Mouse (Mus musculus) spleen, adult 12 weeks (tissue): ENCODE results near the gene Ctc1.

Source experiments
- DNase-seq: peaks from one replicate; pipeline ENCODE4 v3.0.0; 2022; ENCODE audit warnings: low spot score

The Ctc1 gene

DNA sequence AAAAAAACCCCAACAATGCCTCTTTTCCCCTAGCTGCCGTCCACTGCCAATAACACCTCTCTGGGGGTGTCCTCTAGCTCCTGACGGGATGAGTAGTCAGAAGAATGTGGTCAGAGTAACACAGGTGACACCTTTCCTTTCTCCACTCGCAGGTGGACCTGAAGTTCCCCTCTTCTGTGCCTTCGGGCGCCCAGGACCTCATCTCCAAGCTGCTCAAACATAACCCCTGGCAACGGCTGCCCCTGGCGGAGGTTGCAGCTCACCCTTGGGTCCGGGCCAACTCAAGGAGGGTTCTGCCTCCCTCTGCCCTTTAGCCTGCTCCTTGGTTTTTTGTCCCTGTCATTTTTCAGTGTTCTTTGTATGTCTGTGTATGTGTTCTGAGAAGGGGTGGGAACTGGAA lies 35.0 kb downstream of the Ctc1 start:
- no peak for DNase-seq

GRCm38 (mm10) chr11:69051771-69052170 lies 36.1 kb downstream of the Ctc1 start:
- DNase-seq, result no peak

- no peak for DNase-seq
These were observed 37.2 kb downstream of the Ctc1 start for GRCm38 (mm10) chr11:69052824-69053421.

GRCm38 (mm10) chr11:69053848-69054247 lies 38.1 kb downstream of the Ctc1 start:
- no peak for DNase-seq

DNA sequence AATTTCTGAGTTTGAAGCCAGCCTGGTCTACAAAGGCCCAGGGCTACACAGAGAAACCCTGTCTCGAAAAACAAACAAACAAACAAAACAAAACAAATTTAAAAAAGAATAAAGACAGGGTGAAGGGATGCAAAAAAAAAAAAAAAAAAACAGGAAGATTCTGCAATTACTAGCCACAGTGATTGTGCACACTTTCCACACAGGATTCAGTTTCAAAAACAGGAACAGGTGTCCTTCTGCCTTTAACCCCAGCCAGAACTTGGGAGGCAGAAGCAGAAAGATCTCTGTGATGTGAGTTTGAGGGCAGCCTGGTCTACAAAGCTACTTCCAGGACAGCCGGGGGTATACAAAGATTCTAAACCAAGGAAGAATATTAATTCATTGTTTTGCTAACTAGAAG lies 42.6 kb downstream of the Ctc1 start:
- no peak for DNase-seq

GRCm38 (mm10) chr11:69058729-69059356 lies 43.1 kb downstream of the Ctc1 start:
- no peak for DNase-seq

DNA sequence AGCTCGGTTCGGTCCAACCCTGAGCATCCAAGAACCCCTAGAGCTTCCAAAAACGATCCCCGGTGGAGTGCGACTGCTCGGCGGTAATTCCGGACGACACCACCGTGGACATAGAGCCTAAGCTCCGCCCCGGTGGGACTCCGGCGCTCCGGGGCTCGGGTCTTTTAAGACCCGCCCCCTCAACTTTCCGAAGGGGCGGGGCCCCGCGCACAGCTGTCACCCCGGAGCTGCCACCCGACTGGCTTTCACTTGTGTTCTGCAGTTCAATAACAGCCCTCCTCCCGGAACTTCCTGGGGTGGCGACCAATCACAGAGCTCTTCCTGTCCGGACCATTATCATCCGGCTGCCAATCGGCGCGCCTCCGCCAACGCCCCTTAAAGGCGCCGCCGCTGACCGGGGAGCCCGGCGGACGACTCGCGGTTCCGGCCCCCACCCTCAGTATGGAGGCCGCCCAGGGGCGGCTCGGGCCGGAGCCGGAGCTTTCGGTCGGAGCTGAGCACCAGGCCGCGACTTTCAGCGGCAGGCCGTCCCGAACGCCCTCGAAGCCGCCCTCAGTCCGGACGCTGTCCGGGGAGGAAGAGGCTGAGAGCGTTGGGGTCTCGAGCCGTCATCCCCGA lies 43.8 kb downstream of the Ctc1 start, which contains the start of gene Borcs6:
Gene Borcs6, plus strand, starts transcription at position 361 of the 618 bp plus-strand sequence.
- peak; percentile 87 for DNase-seq

GRCm38 (mm10) chr11:69059975-69060411 lies 44.3 kb downstream of the Ctc1 start:
- no peak for DNase-seq

GRCm38 (mm10) chr11:69060448-69061254 lies 44.9 kb downstream of the Ctc1 start:
- no peak for DNase-seq

DNA sequence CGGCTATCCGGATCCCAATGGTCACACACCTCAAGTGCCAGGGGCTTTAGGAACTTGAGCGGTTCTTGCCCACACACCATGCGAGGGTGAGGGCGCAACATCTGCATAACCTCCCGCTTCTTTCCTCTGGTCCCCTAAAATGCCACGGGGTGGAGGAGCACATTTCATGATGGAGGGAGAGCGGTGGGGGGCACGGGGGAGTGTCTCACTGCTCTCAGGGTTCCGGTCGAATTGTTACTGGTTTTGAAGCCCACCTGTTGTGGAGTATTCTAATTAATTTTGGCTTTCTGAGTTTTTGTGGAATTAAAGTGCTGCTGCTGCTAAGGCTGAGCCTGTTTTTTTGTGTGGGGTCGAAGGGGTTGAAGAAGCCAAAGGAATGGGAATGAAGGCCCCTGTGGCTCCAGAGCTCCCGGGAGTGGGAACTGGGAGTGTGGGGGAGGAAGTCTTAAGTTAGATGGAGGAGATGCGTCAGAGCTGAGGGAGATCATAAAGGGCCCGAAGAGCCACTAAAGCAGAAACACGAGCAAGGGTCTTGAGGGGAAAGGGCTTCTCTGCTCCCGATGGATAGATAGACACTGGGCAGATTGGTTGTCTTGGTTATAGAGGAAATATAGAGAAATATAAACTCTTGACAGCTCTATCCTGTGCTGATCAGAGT lies 45.7 kb downstream of the Ctc1 start:
- DNase-seq, result no peak

- peak; percentile 74 for DNase-seq
These were observed 46.6 kb downstream of the Ctc1 start for GRCm38 (mm10) chr11:69062194-69062760.

- peak; percentile 94 for DNase-seq
These were observed 47.1 kb downstream of the Ctc1 start for GRCm38 (mm10) chr11:69062761-69063224.

DNA sequence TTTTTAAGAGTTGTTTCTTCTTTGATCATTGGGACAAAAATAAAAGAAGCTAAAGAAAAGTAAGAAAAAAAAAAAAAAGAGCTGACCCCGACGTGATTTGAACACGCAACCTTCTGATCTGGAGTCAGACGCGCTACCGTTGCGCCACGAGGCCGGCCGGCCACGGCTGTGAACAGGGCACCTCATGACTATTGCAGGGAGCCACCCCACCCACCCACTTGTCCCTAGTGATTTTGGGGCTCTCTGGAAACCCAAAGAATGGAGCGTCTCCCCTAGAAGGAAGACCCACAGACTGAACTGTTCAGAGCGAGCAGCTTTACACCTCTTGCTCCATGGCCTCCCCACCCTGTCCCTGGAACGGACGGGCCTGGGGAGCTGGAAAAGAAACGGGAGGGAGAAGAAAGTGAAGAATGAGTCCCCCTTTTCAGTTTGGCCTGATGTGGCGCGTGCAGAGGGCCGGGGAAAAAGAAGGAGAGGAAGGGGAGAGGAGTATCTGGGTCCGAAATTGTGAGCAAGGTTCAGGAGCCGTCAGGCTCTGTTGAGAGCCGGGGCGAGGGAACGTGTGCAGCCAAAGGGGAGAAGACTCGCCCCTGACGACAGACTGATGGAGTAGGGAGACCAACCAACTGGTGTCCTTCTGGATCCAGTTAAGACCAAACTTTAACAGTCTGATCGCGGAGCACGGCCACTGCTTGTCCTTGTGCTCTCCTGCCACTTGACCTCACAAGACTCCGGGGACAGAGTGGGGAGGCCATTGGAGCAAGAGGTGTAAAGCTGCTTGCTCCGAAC lies 47.9 kb downstream of the Ctc1 start:
- DNase-seq, result peak; percentile 58

- no peak for DNase-seq
These were observed 48.8 kb downstream of the Ctc1 start for GRCm38 (mm10) chr11:69064259-69065133.

DNA sequence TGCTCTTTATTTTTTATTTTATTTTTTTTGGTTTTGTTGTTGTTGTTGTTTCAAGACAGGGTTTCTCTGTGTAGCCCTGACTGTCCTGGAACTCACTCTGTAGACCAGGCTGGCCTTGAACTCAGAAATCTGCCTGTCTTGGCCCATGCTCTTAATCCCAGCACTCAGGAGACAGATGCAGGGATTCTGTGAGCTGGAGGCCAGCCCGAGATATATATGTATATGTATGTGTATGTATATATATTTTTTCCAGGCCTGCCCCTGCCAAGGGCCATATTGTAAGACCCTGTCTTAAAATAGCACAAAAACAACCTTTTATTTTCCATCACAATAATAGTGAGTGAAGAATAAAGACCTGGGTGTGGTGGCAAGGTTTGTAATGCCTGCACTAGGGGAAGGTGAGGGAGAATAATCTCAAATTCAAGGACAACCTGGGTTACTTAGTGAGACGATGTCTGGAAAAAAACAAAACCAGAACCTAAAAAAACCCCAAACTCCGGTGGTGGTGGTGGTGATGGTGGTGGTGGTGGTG lies 49.7 kb downstream of the Ctc1 start:
- no peak for DNase-seq

DNA sequence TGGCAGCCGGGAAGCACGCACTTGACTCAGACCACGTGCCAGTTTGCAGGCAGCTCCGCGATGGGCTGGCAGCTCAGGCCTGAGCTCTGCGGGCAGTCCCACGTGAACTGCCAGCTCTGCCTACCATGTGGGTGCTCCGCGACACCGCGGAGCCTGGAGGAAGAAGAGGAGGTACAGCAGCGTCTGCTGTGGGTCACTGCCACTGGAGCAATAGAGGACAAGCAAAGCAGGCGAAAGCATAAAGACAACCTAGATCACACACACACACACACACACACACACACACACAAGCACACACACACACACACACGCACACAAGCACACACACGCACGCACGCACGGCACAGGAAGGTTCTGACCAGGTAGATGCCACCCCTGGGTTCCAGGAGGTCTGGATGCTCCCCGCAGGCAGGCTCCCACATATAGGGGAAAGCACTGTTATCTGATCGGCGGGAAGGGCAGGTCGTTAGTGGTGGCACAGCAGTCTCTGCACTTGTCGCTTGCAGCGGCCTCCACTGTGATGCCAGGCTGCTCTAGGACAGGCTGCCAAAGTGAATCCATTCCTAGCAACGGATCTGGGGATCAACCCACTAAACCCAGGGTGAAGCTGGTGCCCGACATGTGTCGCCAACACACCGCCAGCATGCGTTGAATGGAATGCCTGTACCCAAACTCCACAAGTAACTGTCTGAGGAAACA lies 50.6 kb downstream of the Ctc1 start:
- no peak for DNase-seq

DNA sequence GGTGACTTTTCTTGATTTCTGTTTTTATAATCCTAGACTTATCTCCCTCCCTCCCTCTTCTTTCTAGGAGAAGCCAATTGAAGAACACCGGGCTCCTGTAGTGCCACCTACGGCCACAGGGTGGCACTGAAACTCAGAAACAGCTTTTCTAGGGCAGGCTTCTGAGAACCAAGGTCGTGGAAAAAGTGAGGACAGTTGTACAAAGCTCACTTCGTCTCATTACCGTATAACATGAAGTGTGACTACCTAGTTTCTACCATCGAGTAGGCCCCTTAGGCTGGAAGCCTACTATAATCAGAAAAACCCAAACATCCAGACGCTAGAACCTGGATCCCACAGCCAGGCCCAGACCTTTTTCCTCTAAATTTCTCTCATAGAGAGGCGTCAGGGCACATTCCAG lies 51.2 kb downstream of the Ctc1 start:
- DNase-seq, result peak; percentile 81

- DNase-seq, result no peak
These were observed 51.9 kb downstream of the Ctc1 start for GRCm38 (mm10) chr11:69067601-69068000.

DNA sequence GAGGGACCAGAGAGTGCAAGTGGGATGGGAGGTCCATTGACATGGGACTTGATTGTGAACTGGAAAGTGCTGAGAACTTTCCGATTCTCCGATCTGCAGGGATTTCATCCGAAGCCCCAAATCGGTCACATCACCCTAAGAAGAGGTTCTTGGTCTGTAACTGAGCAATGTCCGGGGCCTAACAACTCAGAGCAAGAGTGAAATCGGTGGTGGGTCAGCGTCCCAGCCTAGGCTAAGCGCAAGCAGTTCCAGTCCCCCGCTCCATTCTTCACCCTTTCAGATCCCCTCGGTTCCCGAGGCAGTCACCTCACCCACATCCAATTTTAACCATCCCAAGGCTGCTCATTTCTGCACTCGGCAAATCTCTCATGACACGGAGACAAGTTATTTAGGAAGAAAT lies 54.4 kb downstream of the Ctc1 start:
- DNase-seq, result no peak
